Mouse (Mus musculus) testis, postnatal 10 days (tissue): ENCODE results near the gene Daam2.

Experiments used
- DNase-seq: peaks from one replicate; pipeline ENCODE4 v3.0.0; 2021; ENCODE audit warnings: low spot score

Daam2 gene

DNA sequence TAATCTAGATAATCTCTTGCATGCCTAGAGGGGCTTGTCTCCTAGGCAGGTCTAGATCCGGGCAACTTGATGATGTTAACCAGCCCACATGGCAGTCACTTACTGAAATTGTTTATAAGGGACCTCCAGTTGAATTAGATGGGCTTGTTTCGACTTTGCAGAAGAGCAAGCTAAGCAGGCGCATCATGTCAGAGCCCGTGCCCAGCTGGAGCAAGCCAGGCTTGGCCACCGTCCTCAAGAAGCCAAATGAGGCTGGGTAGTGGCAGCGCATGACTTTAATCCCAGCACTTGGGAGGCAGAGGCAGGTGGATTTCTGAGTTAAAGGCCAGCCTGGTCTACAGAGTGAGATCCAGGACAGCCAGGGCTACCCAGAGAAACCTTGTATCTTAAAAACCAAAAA lies 133.0 kb downstream of the Daam2 start:
- no peak for DNase-seq

DNA sequence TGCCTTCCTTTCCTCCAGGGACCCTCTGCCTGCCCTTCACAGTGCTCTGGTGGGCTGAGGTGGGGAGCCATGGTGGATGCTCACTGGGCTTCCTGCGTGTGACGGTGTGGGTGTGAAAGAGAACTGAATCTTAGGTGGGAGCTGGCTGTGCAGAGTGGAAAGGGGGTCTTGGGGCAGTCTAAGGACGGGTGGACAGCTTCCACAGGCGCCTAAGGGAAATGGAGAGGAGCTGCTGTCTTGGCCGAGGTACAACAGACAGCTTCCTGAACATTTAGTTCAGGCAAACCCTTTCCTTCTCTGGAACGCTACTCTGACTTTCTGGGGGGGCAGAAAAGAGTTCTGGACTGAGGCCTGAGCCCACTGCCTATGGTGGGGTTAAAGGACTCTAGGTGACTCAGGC lies 134.0 kb downstream of the Daam2 start:
- no peak for DNase-seq

DNA sequence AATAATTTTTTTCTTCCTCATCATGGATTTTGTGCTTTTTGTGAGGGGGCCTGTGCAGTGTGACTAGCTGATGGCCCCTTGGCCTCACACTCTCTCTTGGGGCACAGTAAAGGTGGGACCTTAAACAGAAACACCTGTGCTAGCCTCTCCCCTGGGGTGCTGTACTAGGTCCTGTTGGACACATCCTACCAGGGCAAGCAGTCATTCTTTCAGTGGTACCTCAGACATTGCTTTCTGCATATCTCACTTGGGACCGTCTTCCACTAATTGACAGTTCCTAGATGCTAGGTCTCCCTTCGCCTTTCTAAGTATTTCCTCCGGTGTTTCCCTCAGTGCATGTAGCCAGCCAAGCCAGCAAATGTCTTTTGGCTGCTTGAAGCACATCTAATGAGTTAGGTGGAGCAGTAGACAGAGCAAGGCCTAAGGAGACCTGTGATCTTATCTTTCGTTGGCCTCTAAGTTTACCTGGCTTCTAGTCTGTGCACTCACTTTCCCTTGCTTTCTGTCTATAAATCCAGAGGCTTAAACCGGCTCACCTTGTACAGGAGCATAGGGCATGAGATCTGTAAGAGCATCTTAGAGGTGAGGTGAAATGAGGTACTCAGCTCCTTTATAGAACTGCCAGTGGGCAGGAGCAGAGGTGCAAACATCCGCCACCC lies 134.5 kb downstream of the Daam2 start:
- no peak for DNase-seq

DNA sequence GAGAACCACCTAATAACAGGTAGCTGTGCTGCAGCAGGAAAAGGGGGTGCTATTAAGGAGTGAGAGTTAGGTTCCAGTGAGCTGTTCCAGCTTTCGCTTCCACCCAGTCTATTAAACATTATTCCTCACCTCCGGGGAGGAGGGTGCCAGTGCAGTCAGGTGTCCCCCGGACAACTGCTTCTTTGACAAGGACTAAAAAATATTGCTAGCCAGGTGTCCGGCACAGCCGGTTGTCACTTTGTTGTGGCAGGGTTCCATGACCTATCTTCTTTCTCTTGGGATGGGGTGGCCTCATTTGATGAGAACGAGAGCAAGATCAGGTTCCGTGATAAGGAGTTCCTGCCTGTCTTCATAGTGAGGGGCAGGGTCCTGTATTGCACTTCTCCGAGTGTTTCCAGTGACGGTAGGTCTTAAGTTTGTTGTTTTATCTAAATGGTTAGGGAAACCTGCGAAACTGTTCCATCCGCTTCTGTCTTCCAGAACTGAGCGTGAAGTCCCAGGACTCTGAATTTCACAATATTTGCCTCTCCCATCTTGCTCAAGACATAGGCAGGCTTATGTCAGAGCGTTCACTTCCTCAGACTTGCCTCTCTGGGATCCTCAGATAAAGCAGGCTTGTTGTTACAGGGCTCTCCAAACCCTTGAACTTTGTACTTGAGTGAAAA lies 135.3 kb downstream of the Daam2 start:
- no peak for DNase-seq

DNA sequence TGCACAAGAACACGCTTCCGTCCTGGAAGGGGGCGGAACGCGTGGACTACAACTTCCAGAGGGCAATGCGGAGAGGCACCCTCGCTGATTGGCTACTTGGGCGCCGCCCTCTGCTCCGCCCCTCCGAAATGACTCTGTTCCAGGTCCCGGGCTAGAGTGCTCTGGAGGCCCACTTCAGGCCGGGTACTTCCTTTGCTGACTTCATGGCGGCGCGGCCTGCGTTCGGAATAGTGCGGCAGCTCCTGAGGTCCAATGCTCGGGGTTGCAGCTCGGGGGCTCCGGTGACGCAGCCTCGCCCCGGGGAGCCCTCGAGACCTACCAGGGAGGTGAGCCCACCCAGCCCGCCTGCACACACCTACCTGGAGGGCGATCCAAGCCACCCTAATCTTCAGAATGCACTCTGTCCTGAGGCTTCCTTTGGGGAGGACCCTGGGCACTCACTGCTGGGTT lies 135.9 kb downstream of the Daam2 start, which contains the start of gene Mocs1:
Gene Mocs1, plus strand, starts transcription at position 124 of the 450 bp plus-strand sequence.
- DNase-seq = peak; percentile 95

DNA sequence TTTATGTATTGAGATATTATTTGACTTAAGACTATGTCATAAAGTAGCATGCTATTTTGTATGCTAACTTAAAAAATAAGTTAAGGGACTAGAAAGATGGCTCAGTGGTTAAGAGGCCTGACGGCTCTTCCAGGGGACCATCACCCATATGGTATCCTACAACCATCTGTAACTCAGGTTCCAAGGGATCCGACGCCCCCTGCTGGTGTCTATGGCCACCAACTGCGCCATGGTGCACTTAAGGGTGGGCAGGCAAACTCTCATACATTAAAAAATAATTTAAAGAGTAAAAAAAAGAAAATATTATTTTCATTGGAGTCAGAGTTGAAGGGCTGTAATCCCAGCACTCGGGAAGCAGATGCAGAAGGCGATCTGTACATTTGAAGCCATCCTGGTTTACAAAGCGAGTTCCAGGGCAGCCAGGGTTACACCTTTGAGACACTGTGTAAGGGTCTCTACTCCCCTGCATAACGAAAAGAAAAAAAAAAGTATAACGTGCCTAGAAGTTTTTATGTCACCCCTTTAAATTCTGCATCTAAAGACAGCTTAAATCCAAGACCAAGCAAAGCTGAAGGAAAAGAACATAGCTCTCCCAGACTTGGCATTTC lies 136.4 kb downstream of the Daam2 start:
- no peak for DNase-seq

DNA sequence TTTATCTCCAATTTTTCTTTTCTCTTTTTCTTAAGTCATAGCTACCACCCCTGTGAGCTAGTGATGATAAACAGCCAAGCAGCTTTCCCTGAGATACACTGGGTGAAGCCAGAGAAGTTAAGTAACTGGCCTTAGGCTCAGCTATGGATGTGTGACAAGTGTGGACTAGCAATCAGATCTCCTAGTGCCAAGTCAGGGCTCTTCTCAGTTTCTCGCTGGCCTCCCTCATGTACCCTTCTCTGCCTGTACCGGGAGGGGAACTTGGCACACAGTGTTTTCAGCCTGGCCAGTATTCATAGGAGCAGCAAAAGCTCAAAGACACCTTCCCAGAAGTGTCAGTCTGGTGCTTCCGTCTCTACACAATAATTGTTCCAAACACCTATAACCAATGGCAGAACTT lies 140.3 kb downstream of the Daam2 start:
- no peak for DNase-seq

DNA sequence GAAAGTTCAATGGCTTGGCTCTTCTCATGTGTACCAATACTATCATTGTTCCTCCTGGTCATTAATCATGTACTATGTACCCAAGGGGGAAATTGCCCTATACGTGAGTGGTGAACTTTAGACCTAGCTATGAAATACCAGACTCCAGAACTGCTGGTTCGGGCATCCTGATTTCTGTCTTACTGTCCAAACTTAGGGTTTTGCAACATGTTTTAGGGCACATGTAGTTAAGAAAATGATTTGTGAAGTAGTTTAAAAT lies 141.1 kb downstream of the Daam2 start:
- DNase-seq = no peak

DNA sequence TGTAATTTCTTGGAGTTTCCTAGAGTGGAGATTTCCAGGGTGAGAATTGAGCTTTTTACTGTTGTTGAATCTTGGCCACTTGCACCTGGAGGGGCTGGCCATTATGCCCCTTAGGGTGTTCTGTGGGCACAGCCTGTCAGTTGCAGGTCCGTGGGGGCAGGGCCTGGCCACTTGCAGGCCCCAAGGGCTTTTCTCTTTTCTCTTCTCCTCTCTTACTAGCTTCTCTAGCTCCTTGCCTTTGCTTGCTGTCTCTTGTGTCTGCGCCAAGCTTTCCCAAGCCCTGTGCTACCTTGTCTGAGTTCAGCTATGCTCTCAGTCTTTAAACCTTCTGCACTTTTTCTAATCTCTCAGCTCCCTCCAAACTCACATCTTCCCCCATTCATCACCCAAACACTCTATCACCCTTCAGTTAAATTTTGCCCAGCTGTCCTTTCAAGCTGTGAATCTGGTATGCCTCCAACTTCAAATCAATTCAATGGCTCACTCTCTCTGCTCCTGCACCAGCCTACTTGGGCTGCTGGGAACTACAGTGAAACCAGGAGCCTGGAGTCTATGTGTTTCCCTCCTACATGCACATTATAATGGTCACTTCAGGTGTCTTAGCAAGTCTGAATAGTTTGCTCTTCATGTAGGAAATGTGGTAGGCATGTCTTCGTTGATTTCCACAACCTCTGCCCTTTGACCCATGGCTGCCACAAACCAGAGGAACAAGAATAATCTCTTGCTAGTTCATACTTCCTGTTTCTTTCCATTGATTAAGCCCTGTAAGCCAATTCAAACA lies 141.7 kb downstream of the Daam2 start:
- no peak for DNase-seq

DNA sequence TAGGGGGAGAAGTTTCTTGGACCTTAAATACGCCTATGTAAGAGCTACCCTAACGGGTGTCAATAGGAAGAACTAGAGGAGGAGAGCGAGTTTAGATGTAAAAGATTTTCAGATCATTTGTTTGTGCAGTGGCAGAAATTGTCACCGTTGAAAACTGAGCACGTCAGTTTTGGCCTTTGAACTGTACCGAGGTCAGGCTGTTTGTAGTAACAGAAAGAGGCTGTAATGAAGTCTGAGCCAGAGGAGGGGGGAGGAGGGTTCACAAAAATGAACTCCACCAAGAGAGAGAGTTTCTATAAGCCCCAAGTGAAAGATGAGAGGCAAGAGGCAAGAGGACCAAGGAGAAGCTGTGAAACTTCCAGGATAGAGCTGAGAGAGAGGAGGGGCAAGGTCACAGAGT lies 144.3 kb downstream of the Daam2 start:
- DNase-seq = no peak

DNA sequence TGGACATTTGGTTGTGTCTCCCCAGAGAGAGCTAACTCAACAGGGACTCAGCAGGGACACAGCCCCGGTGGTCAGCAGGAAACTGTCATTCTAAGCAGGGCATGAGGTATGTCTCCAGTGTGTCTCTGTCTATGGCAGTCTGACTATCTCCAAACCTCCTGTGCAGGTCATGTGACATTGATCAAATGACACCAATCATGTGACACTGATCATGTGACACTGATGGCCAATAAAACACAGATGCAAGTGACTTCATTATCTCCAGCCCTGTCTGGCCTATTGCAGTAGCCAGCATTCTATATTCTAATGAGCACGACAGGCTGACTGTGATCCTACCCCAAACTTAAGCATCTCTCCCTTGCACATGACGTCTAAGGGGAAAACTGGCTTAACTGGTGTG lies 147.9 kb downstream of the Daam2 start:
- no peak for DNase-seq

DNA sequence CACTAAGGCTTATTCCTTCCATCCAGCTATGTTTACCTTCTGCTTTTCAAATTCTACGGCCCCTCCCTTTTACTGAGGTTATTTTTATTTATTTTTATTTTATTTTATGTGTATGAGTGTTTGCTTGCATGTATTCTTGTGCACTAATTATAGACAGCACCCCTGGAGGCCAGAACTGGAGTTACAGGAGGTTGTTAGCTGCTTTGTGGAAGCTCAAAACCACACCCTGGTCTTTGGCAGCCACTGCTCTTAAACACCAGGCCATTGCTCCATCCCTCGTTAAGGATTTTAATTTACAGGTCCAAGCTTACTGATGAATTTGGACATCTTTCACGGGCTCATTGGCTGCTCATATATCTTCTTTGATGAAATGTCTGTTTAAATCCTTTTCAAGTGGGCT lies 150.6 kb downstream of the Daam2 start:
- no peak for DNase-seq

DNA sequence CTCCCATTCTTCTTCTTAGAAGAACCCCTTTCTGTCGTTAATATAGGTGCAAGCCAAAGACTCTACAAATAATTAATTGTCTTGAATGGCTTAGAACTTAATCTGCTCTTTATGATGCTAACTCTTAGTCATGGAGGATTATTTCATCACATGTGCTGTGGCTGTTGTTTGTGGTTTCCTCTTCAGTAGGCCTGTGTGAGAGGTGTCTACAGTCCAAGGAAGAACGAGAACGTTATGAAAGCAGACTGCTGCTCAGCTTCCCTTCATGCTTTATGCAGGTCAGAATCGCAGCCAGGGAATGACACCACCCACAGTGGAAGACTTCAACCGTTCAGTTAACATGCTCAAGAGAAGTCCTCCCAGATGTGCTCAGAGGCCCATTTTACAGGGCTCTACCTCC lies 151.2 kb downstream of the Daam2 start:
- no peak for DNase-seq
